Mouse (Mus musculus): ENCODE data around the gene Pde10a. TPM values are rescaled to one million over a fixed set of nuclear protein-coding genes. Genes with fewer than 3 reads are reported as not detected.
A peak's percentile ranks its signal among the peaks of the same experiment; 100 is the strongest.

Pde10a gene
- total RNA-seq, 2 experiments from 2014 or later: 20.6 to 62.1 TPM

- DNase-seq: no peak
These were observed 363.5 kb downstream of the Pde10a start for GRCm38 (mm10) chr17:8888639-8889038.

GRCm38 (mm10) chr17:8892193-8892985, 367.2 kb downstream of the Pde10a start:
- DNase-seq: no peak

GRCm38 (mm10) chr17:8895991-8896390, 370.8 kb downstream of the Pde10a start:
- no peak for DNase-seq

DNA sequence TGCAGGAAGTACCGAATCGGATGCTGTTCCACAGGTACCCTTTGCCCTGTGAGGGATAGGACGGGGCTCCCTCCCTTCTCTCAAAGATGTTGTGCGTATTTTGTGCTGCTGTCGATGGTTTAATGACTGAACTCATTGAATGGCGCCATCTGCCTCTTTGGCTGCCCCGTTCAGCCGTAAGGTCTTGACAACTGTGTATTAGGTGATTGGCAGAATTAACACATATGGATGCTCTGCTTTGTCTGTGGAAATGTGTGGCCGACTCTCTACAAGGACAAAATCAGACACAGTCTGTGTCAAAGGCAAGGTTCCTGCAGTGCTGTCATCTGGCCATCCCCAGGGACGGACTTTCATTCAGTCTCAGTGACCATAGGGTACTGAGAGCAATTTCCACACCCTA, 372.6 kb downstream of the Pde10a start:
- DNase-seq: no peak

DNA sequence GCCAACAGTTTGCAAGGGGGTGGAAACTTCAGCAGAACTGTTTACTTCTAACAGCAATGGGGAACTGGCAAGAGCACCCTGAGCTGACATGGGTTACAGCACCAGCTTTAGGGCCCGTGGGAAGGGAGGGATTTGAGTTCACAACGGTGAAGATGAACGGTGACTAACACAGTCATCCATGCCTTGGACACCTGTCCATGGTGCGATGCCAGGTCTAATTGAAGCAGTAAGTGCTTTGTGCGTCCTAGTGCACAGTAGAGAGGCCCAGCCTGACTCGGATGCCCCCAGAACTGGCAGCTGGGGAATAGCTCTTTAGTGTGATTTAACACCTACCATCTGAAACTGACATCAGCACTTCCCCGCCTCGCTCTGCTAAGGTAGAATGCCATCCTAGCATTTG, 373.0 kb downstream of the Pde10a start:
- no peak for DNase-seq

- DNase-seq: peak in 1 of 2 experiments; percentile 8
These were observed 374.0 kb downstream of the Pde10a start for GRCm38 (mm10) chr17:8899212-8899611.

DNA sequence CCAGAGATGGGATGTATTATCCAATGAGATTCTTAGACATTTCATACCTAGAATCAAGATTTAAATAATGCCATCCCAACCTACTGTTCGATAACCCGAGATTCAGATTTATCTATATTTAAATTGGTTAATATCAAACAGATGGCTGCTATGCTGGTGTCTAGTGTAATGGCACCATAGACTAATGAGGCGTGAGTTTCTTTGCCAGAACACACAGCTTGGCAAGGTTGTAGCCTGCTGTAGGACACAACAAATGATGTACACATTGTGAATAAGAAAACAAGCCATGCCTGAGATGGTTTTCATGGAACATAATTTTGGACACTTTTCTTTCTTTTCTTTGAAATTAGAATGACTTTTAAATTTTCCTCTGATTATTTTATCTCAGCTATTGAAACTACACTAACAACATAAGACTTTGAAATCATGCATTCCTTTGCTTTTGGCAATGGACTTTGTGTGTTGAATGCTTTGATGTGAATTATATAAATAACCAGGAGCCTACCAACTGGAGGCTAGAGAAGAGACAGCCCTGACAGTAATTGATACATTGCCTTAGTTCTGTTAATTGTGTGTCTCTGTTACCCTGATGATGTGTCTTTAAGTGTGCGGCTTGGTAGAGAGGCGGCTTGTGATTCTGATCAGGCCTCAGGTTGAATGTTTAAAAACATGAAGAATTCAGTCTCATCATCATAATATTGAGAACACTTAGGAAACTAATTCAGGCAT, 378.5 kb downstream of the Pde10a start:
- DNase-seq: no peak

DNA sequence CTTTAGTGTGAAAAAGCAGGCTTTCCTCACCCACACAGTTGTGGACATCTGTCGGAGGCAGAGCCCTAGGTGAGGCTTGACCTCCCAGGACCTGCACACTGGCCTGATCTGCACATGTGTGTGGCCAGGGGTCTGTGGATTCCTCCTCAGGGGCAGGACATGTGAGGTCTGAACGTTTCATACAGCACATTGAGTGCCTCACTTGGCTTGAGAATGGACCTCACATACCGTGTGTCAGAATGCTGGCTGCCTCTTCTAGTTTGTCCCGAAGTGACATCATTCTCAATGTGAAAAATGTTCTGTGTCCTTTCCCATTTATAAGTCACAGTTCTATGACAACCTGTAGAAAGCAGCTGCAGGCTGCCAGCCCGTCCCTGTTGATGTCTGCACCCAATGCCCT, 385.4 kb downstream of the Pde10a start:
- no peak for DNase-seq

DNA sequence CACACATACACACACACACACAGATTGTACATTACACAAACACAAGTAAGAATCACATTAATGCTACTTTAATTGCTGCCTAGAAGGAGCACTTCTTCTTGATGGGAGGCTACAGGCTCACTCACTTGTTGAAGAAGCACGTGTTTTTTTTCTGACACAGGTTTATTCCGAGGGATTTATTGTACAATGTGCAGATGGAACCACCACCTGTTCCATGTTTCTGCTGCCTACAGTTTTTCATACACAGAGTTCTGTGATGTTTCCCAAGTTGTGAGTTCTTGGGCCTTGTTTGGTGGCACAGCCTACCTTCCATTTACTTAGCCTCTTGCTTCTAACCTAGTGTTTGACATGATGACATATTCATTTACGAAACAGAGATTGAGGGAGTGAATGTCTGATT, 387.8 kb downstream of the Pde10a start:
- DNase-seq: no peak

GRCm38 (mm10) chr17:8915693-8916092, 390.5 kb downstream of the Pde10a start:
- no peak for DNase-seq

GRCm38 (mm10) chr17:8923074-8923473, 397.9 kb downstream of the Pde10a start:
- DNase-seq: no peak

DNA sequence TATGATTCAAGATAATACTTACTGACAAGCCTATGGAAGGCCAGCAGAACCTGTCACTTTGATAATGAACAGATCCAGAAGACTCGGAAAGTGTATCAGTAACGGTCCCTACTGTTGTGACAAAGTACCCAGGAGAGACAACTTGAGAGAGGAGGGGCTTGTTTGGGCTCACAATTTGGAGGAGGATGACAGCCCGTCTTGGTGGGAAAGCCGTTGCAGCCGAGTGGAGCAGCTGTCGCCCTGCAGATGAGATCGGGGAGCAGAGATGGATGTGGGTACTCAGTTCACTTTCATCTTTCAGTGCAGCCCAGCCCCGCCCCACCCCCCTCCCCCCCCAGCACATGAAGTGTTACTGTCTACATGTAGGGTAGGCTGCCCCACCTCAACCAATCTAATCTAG, 398.6 kb downstream of the Pde10a start:
- no peak for DNase-seq

DNA sequence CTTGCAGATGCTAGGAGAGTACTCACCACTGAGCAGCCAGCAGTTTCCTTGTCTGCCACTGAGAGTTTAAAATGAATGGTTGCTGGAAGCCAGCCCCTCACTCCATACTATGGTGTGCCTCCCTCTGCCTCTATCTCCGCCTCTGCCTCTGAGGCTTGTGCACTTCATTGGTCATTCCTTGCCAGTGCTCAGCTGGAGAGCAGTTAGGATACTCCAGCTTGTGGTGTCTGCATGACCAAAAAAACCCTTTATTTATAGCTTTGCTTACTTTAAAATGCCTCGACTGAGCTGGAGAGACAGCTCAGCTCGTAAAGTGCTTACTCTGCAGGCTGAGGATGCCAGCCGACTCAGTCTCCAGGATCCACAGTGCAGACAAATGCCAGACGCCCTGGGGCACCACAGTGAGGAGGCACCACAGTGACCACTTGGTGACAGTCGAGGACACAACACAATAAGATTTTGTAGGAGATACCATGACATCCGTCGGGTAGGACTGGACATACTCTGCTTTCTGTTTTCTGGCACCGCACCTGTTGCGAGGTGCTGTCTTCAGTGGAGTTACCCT, 400.7 kb downstream of the Pde10a start:
- DNase-seq: no peak

DNA sequence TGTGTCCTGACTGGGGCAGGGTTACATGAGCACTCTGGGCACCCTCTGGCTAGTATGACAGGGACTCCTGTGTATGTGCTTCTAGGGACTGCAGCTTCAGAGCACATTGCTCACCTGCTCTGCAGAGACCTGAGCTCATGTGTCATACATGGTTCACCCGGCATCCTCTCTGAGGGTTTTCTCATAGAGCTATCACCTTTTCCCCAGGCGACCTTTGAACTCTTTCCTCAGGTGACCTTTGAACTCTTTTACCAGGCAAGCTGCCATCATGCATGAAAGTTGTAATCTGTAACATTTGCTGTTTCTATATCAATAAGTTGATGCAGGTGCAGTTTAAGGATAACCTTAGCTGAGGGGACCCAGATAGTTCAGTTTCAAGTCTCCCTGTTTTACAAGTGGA, 403.4 kb downstream of the Pde10a start:
- no peak for DNase-seq

DNA sequence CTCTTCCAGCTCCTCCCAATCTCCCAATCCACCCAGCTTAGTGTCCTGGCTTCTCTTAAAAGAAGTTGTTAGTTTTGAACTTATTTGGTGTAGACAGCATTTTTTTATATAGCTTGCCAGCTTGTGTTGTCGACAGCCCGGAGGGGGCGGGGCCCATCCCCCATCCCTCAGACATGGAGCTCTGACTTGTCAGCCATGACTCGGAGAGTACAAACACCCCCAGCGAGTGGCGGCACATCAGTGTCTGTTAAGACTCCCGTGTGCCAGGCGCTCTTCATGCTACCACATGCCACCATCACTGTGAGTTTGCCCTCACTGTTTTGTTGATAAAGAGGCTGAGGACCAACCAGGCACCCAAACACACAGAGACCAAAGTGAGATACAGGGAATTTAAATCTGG, 404.5 kb downstream of the Pde10a start:
- DNase-seq: no peak

- no peak for DNase-seq
These were observed 410.4 kb downstream of the Pde10a start for GRCm38 (mm10) chr17:8935604-8936003.

DNA sequence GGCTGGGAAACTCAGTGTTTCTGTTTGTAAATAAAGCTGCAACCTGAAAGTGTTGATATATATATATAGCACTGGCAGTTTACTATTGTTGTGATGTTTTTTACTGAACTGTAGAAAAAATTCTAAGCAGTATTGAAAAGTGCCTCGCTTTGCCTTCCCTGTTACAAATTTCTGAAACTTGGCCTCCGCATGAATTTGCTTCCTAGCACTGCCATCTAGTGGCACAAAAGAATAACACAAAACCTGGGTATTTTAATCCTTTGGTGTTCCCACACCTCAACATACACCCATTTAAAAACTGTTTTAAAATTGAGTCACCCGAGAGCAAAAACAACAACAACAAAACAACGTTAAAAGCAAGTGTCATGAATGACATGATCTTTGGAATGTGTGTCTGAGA, 411.4 kb downstream of the Pde10a start:
- peak in 1 of 2 experiments; percentile 23 for DNase-seq

- DNase-seq: no peak
These were observed 426.4 kb downstream of the Pde10a start for GRCm38 (mm10) chr17:8951588-8951987.

DNA sequence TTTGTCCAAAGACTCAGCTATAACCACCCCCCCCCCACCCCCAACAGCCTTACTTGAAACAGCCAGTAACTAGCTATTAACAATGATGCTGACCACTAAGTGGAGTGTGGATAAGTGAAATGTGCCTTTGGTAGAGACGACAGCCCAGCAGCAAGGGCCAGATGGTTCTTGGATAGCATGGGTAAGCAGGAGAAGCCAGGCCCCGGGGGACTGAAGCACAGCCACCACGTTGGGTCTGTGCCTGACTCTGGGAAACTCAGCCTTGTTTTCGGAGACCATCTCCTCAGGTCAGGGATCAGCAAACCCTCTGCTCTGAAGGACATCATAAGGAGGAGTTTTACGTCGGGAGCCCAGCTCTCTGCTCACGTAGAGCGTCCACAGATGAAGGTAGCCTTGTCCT, 427.8 kb downstream of the Pde10a start:
- no peak for DNase-seq

GRCm38 (mm10) chr17:8958125-8958524, 433.0 kb downstream of the Pde10a start:
- DNase-seq: peak; percentile 63 to 64

GRCm38 (mm10) chr17:8960386-8960785, 435.2 kb downstream of the Pde10a start:
- no peak for DNase-seq

DNA sequence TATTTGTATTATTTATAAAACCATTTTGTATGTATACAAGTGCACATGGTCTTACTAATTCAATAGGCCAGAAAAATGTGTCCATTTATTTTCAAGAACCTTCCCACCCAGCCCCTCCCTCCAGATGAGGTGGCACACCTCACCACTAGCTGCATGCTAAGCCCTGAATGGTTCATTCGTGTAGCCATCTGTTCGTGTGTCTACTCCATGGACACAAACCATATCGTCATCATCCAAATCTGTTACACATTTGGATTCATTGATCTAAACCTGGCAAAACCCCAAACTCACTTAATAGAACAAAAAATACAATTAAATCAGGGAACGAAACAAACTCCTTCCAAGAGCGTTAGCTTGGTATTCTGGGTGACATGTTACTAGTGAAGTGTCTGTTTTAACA, 435.9 kb downstream of the Pde10a start:
- DNase-seq: no peak

GRCm38 (mm10) chr17:8961644-8962043, 436.5 kb downstream of the Pde10a start:
- DNase-seq: no peak

Measured in adrenal gland, postnatal 36 days (tissue).